Mouse (Mus musculus) olfactory bulb, adult 2 months (tissue): Measurements from ENCODE around the gene Hecw2. TPM values are rescaled to one million over a fixed set of nuclear protein-coding genes. Genes with fewer than 3 reads are reported as not detected.

Experiments
- H3K27ac ChIP-seq: fragments of 200-500 bp; 2 replicates; pipeline ENCODE4 v1.5.1; 2012; ENCODE audit warnings: low read depth, low read length; ENCODE audit not compliant: insufficient read depth
- H3K4me1 ChIP-seq: fragments of 200-500 bp; 2 replicates; pipeline ENCODE4 v1.6.1; 2012; ENCODE audit warnings: low read length; ENCODE audit not compliant: control insufficient read depth, insufficient read depth
- H3K4me3 ChIP-seq: fragments of 200-500 bp; 2 replicates; pipeline ENCODE4 v1.5.1; 2012; ENCODE audit warnings: mild to moderate bottlenecking, low read depth, low read length, moderate library complexity; ENCODE audit not compliant: insufficient read depth
- CTCF ChIP-seq: fragments of 200-500 bp; IDR thresholded peaks from 2 replicates; pipeline ENCODE4 v1.5.1; 2012; ENCODE audit warnings: low read depth, mild to moderate bottlenecking, low read length, moderate library complexity; ENCODE audit not compliant: insufficient read depth
- POLR2A ChIP-seq: fragments of 200-500 bp; IDR thresholded peaks from 2 replicates; pipeline ENCODE4 v1.6.1; 2012; ENCODE audit warnings: mild to moderate bottlenecking, low read depth, low read length, moderate library complexity; ENCODE audit not compliant: insufficient read depth
- WGBS: fragments of 180-500 bp; shearing (Covaris S2); methylation state at CpG from one replicate; pipeline ENCODE4 v1.1.7; 2018; 5-methylcytosine and 5-hydroxymethylcytosine counted together
- polyA plus RNA-seq: library from polyadenylated mRNA; stranded (reverse); fragments of >200 nt; gene quantifications from 2 replicates; pipeline ENCODE4 v1.2.4, GENCODE M21; 2012; ENCODE audit warnings: low replicate concordance; ENCODE audit not compliant: missing spikeins, insufficient read depth, insufficient read length

Hecw2 gene
- polyA plus RNA-seq, 1 experiment, result not detected

- 83% methylated on average over 3 of the region's 3 CpGs for WGBS
- TF ChIP-seq POLR2A (no peak), CTCF (no peak)
These were observed 351.9 kb downstream of the Hecw2 start for GRCm38 (mm10) chr1:53843051-53843450.

GRCm38 (mm10) chr1:53841080-53841479 lies 353.9 kb downstream of the Hecw2 start:
- TF ChIP-seq POLR2A (no peak), CTCF (no peak)
- H3K27ac ChIP-seq, result no peak overlapping the region
- WGBS, result 61% methylated on average over 4 of the region's 4 CpGs
- no peaks in the 10 kb centered on the region for H3K4me1 ChIP-seq
- no peak overlapping the region for H3K4me3 ChIP-seq

More at GRCm38 (mm10) chr1:53843051-53843450, 351.9 kb downstream of the Hecw2 start:
- Histone ChIP-seq H3K27ac (no peak overlapping the region), H3K4me1 (no peaks in the 10 kb centered on the region), H3K4me3 (no peak overlapping the region)

- 79% methylated on average over 2 of the region's 2 CpGs for WGBS
- no peak overlapping the region for H3K4me3 ChIP-seq
- H3K27ac ChIP-seq, result no peak overlapping the region
- no peaks in the 10 kb centered on the region for H3K4me1 ChIP-seq
- TF ChIP-seq POLR2A, result no peak
- no peak for TF ChIP-seq CTCF
These were observed 355.6 kb downstream of the Hecw2 start for GRCm38 (mm10) chr1:53839392-53839791.

- 63% methylated on average over 8 of the region's 8 CpGs for WGBS
- H3K4me1 ChIP-seq, result no peaks in the 10 kb centered on the region
- TF ChIP-seq POLR2A, result no peak
- TF ChIP-seq CTCF, result no peak
- no peak overlapping the region for H3K4me3 ChIP-seq
- no peak overlapping the region for H3K27ac ChIP-seq
These were observed 356.6 kb downstream of the Hecw2 start for GRCm38 (mm10) chr1:53838182-53838859.

- no peak for TF ChIP-seq CTCF
- TF ChIP-seq POLR2A, result no peak
- 91% methylated on average over 5 of the region's 5 CpGs for WGBS
- no peaks in the 10 kb centered on the region for H3K4me1 ChIP-seq
- no peak overlapping the region for H3K27ac ChIP-seq
- no peak overlapping the region for H3K4me3 ChIP-seq
These were observed 364.7 kb downstream of the Hecw2 start for GRCm38 (mm10) chr1:53830286-53830685.

GRCm38 (mm10) chr1:53829089-53829488 lies 365.9 kb downstream of the Hecw2 start:
- TF ChIP-seq POLR2A (no peak), CTCF (no peak)
- Histone ChIP-seq H3K27ac (no peak overlapping the region), H3K4me3 (no peak overlapping the region), H3K4me1 (no peaks in the 10 kb centered on the region)
- 53% methylated on average over 9 of the region's 9 CpGs for WGBS

- no peak overlapping the region for H3K27ac ChIP-seq
- TF ChIP-seq POLR2A, result no peak
- no peak for TF ChIP-seq CTCF
- no peak overlapping the region for H3K4me3 ChIP-seq
- no peaks in the 10 kb centered on the region for H3K4me1 ChIP-seq
- WGBS, result 86% methylated on average over 9 of the region's 9 CpGs
These were observed 370.3 kb downstream of the Hecw2 start for GRCm38 (mm10) chr1:53824446-53825337.

GRCm38 (mm10) chr1:53823687-53824445 lies 371.1 kb downstream of the Hecw2 start:
- WGBS, result 5% methylated on average over 10 of the region's 10 CpGs
- peak overlapping the region; percentile 15; the same call in 1 of the 2 replicates for H3K4me3 ChIP-seq

More at GRCm38 (mm10) chr1:53823687-53824445, 371.1 kb downstream of the Hecw2 start:
- Histone ChIP-seq H3K4me1 (no peaks in the 10 kb centered on the region), H3K27ac (no peak overlapping the region; the same call in 1 of the 2 replicates)
- TF ChIP-seq CTCF, result no peak
- no peak for TF ChIP-seq POLR2A
